Mouse (Mus musculus) testis, adult 2 months (tissue): ENCODE data around the gene Parp16. TPM values are rescaled to one million over a fixed set of nuclear protein-coding genes. Genes with fewer than 3 reads are reported as not detected.
"Not testable (repeated sequence)": the region's sequence is repeated elsewhere in the genome, so short reads cannot be mapped to it uniquely, and the experiment has no call there.

Source experiments
- H3K27ac ChIP-seq: fragments of 200-500 bp; 2 replicates; pipeline ENCODE4 v1.5.1; 2012; ENCODE audit warnings: low read depth, low read length; ENCODE audit not compliant: control insufficient read depth, insufficient read depth
- H3K27me3 ChIP-seq: fragments of 200-500 bp; 2 replicates; pipeline ENCODE4 v1.6.1; 2012; ENCODE audit warnings: mild to moderate bottlenecking, low read length, moderate library complexity; ENCODE audit not compliant: control insufficient read depth, insufficient read depth
- H3K36me3 ChIP-seq: fragments of 200-500 bp; 2 replicates; pipeline ENCODE4 v1.6.1; 2012; ENCODE audit warnings: mild to moderate bottlenecking, low read length; ENCODE audit not compliant: control insufficient read depth, insufficient read depth
- H3K4me1 ChIP-seq: fragments of 200-500 bp; 2 replicates; pipeline ENCODE4 v1.6.1; 2012; ENCODE audit warnings: low read length; ENCODE audit not compliant: control insufficient read depth, insufficient read depth
- H3K4me3 ChIP-seq: fragments of 200-500 bp; 2 replicates; pipeline ENCODE4 v1.5.1; 2012; ENCODE audit warnings: low read depth, mild to moderate bottlenecking, low read length, moderate library complexity, mixed read lengths; ENCODE audit not compliant: control insufficient read depth
- CTCF ChIP-seq: fragments of 200-500 bp; IDR thresholded peaks from 2 replicates; pipeline ENCODE4 v1.5.1; 2012; ENCODE audit warnings: low read depth, mild to moderate bottlenecking, inconsistent platforms, low read length, moderate library complexity; ENCODE audit not compliant: control insufficient read depth, insufficient read depth, insufficient replicate concordance
- POLR2A ChIP-seq: fragments of 200-500 bp; IDR thresholded peaks from 2 replicates; pipeline ENCODE4 v1.6.1; 2012; ENCODE audit warnings: low read depth, mild to moderate bottlenecking, inconsistent platforms, low read length, moderate library complexity; ENCODE audit not compliant: control insufficient read depth
- polyA plus RNA-seq: library from polyadenylated mRNA; depleted of rRNA; stranded (reverse); fragments of >200 nt; gene quantifications from 2 replicates; pipeline ENCODE4 v1.2.3, GENCODE M21; 2012; rRNA removed

The Parp16 gene
- polyA plus RNA-seq, 1 experiment: 2.3 TPM

GRCm38 (mm10) chr9:65283301-65283700 lies 88.1 kb downstream of the Parp16 start:
- Histone ChIP-seq H3K4me1 (no peaks in the 10 kb centered on the region), H3K36me3 (no peaks in the 10 kb centered on the region), H3K27me3 (no peaks in the 10 kb centered on the region), H3K27ac (no peak overlapping the region), H3K4me3 (no peak overlapping the region)
- TF ChIP-seq POLR2A: no peak
- TF ChIP-seq CTCF: no peak

GRCm38 (mm10) chr9:65288252-65288651 lies 93.1 kb downstream of the Parp16 start:
- not testable (repeated sequence) for H3K4me3 ChIP-seq, H3K27ac ChIP-seq, H3K27me3 ChIP-seq, H3K36me3 ChIP-seq, H3K4me1 ChIP-seq

Other genes starting within 250 kb of the Parp16 start
- 0.52 and 0.70 TPM in 2 replicates for gene Slc24a1, start 243.7 kb upstream of the Parp16 start, polyA plus RNA-seq
- gene Ints14, start 234.4 kb upstream of the Parp16 start, polyA plus RNA-seq: 17.1 and 19.9 TPM in 2 replicates
- 19.2 and 22.3 TPM in 2 replicates for gene Hacd3, start 173.7 kb upstream of the Parp16 start, polyA plus RNA-seq
- gene Dpp8, start 162.9 kb upstream of the Parp16 start, polyA plus RNA-seq: 82.6 and 92.9 TPM in 2 replicates
- 2.8 and 3.1 TPM in 2 replicates for gene Igdcc4, start 93.9 kb upstream of the Parp16 start, polyA plus RNA-seq
- gene Igdcc3, start 54.2 kb upstream of the Parp16 start, polyA plus RNA-seq: 0.27 and 0.36 TPM in 2 replicates
- 0.26 and 0.33 TPM in 2 replicates for gene Cilp, start 69.8 kb downstream of the Parp16 start, polyA plus RNA-seq
- gene Clpx, start 98.9 kb downstream of the Parp16 start, polyA plus RNA-seq: 45.4 and 50.4 TPM in 2 replicates
- gene Pdcd7, start 150.8 kb downstream of the Parp16 start, polyA plus RNA-seq: 10.4 and 10.9 TPM in 2 replicates
- 0.77 and 1.3 TPM in 2 replicates for gene Ubap1l, start 165.7 kb downstream of the Parp16 start, polyA plus RNA-seq
- 0.18 and 0.23 TPM in 2 replicates for gene Kbtbd13, start 196.3 kb downstream of the Parp16 start, polyA plus RNA-seq
- 5.5 and 6.6 TPM in 2 replicates for gene Rasl12, start 203.2 kb downstream of the Parp16 start, polyA plus RNA-seq
- gene Slc51b, start 227.6 kb downstream of the Parp16 start, polyA plus RNA-seq: not detected in 2 replicates
- gene Mtfmt, start 240.4 kb downstream of the Parp16 start, polyA plus RNA-seq: 6.1 and 7.4 TPM in 2 replicates